Mouse (Mus musculus) lung, adult 10 weeks (tissue): ENCODE measurements around the gene Hdac2. TPM values are rescaled to one million over a fixed set of nuclear protein-coding genes. Genes with fewer than 3 reads are reported as not detected.

Experiments used
- polyA plus RNA-seq: library from polyadenylated mRNA; stranded (reverse); fragments of 350-450 nt; fragmentation: Illumina TruSeq; extraction: RNeasy Lipid Tissue Mini Kit (QIAGEN cat#74804); gene quantifications from one replicate; pipeline ENCODE4 v1.2.3, GENCODE M21; 2014; ENCODE audit warnings: low read depth, low replicate concordance; ENCODE audit not compliant: insufficient read depth

The Hdac2 gene
- 44.1 TPM for polyA plus RNA-seq

DNA sequence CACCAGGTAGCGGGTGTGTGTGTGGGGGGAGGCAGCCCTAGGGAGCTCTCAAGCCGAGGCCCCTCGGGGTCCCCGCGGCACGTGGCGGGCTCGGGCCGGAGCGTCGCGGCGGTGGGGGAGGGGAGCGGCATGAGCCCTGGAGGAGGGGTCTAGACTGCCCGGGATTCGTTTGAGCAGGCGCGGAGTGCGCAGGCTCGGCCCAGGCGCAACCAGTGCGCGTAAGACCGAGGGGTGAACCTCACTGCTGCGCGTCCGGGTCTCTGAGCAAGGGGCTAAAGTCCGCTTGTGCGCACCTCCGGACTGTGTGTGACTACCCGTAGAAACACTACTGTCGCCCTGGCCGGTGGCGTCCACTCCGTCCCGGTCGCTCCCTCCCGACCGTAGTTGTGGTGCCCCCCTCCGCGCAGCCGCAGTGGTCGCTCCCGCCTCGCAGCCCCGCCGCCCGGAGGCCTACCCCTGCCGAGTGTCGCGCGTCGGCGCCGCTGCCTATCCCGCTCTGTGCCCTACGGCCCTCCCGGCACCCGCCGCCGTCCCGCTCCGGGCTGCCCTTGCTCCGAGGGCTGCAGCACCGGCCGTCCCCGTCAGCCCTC is at the start of gene Hdac2:
Hdac2 (plus strand) TSS at position 459 of the 590 bp plus-strand sequence.

Other genes starting within 250 kb of the Hdac2 start
- 69.0 TPM for gene Marcks, start 164.4 kb downstream of the Hdac2 start, polyA plus RNA-seq